Mouse (Mus musculus): Measurements from ENCODE around the gene Olfr201.
"Not testable (repeated sequence)": the region's sequence is repeated elsewhere in the genome, so short reads cannot be mapped to it uniquely, and the experiment has no call there.

Gene Olfr201

GRCm38 (mm10) chr16:59272532-59272931 is at the start of gene Olfr201:
Gene Olfr201 (minus strand): TSS chr16:59272632.
- DNase-seq (ENCODE audit: low read depth, low spot score) = not testable (repeated sequence)

DNA sequence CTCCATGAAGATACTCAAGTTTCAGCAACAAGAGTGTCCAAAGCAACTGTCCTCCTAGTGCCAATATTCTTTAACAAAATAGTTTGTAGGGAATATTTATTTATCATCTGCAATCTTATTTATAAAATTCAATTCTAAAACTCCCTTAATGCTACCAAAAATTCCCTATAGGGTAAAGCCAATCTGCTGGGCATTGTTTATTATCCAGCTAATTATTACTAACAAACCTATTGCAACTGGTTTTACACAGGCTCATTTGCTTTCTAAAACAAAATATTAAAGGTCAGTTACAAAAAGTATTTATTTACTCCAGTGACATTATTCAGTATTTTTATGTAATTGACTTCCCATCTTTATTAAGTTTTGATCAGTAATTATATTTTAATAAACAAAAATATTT is 45.7 kb upstream of the Olfr201 start, which contains the start of gene Olfr204:
TSS of gene Olfr204 (minus strand) at position 101 of the 400 bp plus-strand sequence.
- DNase-seq (ENCODE audit: low read depth, low spot score) = no peak

GRCm38 (mm10) chr16:59298581-59298980 is 26.1 kb upstream of the Olfr201 start, which contains the start of gene Olfr203:
Gene Olfr203 (plus strand): TSS chr16:59298881.
- DNase-seq (ENCODE audit: low read depth, low spot score) = no peak

GRCm38 (mm10) chr16:59287576-59287975 is 15.1 kb upstream of the Olfr201 start:
- DNase-seq (ENCODE audit: low read depth, low spot score) = not testable (repeated sequence)

DNA sequence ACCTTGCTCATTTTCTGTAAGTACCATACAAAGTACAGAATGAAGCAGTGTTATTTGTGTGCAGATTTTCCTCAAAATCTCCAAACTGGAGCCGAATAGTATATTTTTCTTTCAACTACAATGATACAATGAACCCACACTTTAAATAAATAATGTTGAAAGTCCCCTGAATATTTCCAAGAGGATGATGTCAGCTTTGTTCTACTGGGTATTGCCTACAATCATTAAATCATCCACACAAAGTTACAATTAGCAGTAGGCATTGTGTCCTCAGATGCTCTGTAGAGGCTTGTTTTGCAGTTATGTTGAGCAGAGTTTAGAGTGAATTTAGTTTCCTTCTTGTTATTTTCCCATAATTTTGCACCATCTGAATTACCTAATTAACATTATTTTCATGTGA is 14.3 kb upstream of the Olfr201 start, which contains the start of gene Olfr202:
TSS of gene Olfr202 (minus strand) at position 101 of the 400 bp plus-strand sequence.
- no peak for DNase-seq (ENCODE audit: low read depth, low spot score)

DNA sequence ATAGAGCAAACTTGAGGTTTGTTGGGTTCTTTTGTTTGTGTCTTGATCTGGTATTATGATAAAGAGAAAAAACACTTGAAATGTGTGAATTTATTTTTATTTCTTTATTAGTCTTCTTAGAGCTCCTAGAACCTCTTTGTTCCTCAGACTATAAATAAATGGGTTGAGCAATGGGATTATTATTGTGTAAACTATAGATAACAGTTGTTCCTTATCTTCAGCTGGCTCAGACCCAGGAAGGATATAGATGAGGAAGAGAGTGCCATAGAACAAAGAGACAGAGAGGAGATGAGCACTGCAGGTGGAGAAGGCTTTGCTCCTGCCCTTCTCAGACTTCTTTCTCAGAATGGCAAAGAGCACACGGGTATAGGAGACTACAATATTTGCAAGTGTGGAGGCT is 11.0 kb upstream of the Olfr201 start:
- DNase-seq (ENCODE audit: low read depth, low spot score) = no peak

GRCm38 (mm10) chr16:59280542-59280941 is 8.1 kb upstream of the Olfr201 start:
- no peak for DNase-seq (ENCODE audit: low read depth, low spot score)

DNA sequence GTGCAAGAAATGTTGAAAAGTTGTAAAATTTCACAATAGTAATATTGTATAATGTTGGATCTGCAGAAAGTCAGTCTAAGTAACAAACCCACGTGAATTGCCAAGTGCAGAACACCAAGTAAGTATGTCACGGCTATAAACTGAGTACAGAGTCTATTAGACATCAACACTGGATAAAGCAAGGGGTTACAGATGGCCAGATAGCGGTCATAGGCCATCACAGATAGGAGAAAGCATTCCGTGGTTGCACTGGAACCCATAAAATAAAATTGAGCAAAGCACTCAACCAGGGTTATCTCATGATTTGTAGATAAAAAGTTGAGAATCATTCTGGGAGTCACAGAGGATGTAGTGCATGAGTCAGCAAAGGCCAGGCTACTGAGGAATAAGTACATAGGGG is 3.3 kb downstream of the Olfr201 start:
- not testable (repeated sequence) for DNase-seq (ENCODE audit: low read depth, low spot score)

DNA sequence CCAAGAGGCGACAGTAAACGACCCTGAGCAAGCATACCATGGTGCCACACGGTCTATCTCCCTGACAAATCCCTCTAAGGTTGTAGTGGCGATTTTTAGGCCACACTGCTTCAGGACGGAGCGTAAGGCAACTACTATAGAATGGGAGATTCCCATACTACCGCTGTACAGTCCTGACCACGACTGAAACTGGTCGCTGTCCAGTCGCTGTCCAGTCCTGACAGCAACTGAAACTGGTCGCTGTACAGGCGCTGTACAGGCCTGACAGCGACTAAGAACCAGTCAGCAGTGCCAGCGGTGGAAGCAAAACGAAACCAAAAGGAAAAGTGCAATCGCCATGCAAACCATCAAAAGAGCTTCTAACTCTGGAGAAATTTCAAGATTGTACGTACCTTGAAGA is 22.7 kb downstream of the Olfr201 start:
- DNase-seq (ENCODE audit: low read depth, low spot score) = no peak

- not testable (repeated sequence) for DNase-seq (ENCODE audit: low read depth, low spot score)
These were observed 52.8 kb downstream of the Olfr201 start, which contains the start of gene Olfr199 for GRCm38 (mm10) chr16:59219667-59220066. Gene Olfr199 (minus strand): TSS chr16:59219767.

DNA sequence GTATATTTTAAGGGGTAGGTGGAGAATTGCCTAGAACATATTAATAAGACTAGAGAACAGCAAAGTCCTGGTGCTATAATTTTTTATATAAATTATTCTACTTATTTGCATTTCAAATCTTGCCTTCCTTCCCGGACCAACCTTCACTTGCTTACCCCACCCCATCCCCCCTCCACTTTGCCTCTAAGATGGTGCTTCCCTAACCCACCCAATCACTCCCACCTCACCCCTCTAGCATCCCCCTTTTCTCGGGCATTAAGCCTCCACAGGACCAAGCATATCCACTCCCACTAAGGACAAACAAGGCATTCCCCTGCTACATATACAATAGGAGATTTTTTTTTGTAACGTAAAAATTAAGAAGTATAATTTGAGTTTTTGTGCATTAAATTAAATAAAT is 54.6 kb downstream of the Olfr201 start:
- not testable (repeated sequence) for DNase-seq (ENCODE audit: low read depth, low spot score)

Data from CD4-positive helper T cell, adult 2 months (primary cell).